Mouse (Mus musculus) forelimb bud, embryonic 11.5 days (tissue): ENCODE measurements around the gene Senp1.
A peak's percentile ranks its signal among the peaks of the same experiment; 100 is the strongest.

Source experiments
- DNase-seq: peaks from one replicate; pipeline ENCODE4 v3.0.0-alpha.2; 2012; ENCODE audit warnings: low read depth, low spot score

The Senp1 gene

DNA sequence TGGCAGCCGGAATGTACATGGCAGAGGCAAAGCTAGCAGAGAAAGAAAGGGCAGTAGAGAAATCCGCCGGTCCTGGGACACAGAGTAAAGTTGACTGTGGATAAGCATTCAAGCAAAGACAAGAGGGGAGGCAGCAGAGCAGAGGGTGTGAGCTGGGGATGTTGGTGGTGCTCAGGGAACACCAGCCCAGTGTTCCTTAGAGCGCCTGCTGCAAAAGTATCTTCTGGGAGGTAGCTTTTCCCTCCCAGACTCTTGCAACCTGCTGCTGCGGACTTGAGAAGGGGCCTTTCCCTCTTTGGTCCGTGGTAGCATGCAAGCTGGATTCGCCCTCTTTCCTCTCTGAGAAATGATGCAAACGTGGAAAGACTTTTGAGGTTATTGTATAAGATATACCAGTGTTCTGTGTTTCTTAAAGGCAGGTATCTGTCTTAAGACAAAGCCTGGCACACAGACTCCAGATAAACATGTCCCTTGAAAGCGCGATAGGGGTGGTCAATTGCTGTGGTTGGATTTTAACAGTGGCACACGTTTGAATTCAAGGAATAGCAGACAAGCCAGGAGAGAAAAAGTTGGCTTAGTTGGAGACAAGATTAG is 14.3 kb upstream of the Senp1 start:
- no peak for DNase-seq

DNA sequence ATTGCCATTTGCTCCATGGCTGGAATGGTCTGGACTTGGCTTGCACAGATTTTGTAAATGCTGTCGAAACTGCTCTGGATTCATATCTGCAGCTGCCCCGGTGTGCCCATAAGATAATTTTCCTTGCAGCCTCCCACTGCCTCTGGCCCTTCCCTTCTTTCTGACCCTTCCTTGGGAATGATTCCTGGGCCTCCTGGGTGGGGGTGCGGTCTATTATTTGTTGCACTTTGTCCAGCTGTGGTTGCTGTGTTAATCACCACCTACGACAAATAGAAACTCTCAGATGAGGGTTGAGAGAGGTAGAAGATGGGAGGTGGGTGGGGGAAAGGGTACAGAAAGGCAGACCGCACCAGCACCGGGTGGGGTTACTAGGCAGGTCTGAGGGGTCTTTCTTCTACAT is 13.7 kb upstream of the Senp1 start:
- no peak for DNase-seq

DNA sequence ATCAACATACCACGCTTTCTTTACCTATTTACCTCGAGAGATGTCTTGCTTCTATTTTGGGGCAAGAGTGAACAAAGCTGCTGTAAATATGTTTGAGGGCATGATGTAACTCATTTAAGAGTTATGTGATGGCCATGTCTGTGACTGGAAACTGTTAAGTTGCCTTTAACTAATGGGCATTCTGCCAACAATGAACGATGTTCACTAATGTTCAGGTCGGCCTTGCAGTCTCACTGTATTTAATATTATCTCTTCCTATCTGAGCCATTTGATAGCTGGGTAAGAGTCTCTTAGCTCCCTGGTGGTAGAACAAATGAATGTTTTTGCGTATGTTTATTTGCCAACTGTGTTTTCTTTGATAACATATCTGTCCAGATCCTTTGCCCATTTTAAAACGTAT is 13.0 kb upstream of the Senp1 start:
- DNase-seq, result no peak

GRCm38 (mm10) chr15:98102401-98102800 is 8.9 kb upstream of the Senp1 start:
- DNase-seq, result no peak

DNA sequence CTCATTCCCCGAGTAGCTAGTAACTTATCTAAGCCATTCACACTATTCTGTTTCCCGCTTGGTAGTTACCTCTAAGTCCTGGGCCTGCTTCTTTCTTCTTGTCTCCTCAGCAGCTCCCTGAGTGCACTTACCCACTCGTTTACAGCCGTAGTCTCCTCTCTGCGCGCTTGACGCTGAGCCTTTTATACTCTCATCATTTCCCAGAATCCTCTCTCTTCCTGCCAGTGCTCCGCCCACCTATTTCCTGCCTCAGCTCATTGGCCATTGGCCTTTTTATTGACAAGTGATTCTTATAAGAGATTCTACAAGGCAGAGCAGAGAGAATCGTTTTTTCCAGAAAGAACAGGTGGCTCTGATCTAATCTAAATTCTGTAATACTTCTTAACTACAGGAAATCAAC is 5.0 kb upstream of the Senp1 start:
- no peak for DNase-seq

- no peak for DNase-seq
Measured at GRCm38 (mm10) chr15:98096957-98097356, 3.4 kb upstream of the Senp1 start.

DNA sequence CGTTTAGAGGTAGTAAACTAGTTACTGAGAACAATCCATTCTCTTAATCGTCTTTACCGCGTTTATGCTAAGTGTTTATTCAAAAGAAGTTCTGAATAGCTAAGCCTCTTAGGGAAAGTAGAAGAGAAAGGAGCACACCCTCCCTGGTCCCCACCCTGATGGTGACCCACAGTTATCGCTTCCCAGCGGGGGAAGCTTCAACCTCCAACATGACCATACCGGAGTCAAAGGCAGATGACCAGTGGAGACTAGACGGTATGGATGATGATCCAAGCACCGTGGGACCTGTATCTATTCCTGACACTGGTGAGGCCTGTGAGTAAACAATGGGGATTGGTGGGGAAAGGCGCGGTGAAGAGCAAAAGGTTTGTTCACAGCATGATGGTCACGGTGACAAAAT is 1.4 kb upstream of the Senp1 start:
- DNase-seq, result no peak

GRCm38 (mm10) chr15:98092372-98093120 is 998 bp downstream of the Senp1 start, which contains the start of gene Pfkm:
Gene Pfkm, plus strand, starts transcription at chr15:98092589.
- peak; percentile 12 for DNase-seq

GRCm38 (mm10) chr15:98091841-98092240 is 1.7 kb downstream of the Senp1 start:
- no peak for DNase-seq

- DNase-seq, result peak; percentile 24
Measured at GRCm38 (mm10) chr15:98089421-98090183, 3.9 kb downstream of the Senp1 start.

DNA sequence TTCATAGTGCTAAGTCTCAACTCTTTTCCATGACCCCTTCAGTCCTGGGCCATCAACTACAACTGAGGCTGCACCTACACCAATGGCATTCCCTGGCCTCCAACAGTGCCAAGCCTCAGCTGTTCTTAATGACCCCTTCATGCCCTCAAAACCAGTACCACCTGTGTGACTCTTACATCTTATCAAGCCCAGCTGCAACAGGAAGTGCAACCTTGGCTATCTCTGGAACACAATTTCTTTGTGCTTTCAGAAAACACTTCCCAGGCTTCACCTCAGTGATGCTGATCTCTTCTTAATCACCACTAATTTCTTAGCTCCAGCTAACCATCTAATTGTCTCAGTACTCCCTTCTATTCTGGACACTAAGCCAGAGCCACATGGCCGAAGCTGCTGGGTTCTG is 4.7 kb downstream of the Senp1 start:
- no peak for DNase-seq

- DNase-seq, result no peak
Measured at GRCm38 (mm10) chr15:98076901-98077300, 16.6 kb downstream of the Senp1 start.

GRCm38 (mm10) chr15:98075034-98075433 is 18.5 kb downstream of the Senp1 start:
- DNase-seq, result no peak

GRCm38 (mm10) chr15:98074521-98074920 is 19.0 kb downstream of the Senp1 start:
- DNase-seq, result no peak

DNA sequence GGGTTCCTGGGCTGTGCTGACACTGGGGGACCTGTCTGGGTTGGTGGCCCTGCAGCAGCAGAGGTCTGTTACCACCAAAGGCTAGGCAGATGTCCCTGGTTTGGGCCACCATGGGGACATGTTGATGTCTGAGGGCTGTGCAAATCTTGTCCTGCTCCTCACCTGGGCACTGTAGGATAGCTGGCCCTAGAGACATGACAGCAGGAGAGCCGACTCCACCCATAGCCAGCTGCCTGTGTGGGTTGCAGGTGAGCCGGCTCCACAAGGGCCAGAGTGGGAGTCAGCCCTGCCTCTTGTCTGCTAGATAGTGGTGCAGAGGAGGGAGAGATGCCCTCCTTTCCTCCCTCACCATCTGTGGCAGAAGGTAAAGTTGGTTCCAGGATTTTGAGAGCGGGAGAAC is 23.2 kb downstream of the Senp1 start:
- DNase-seq, result no peak

DNA sequence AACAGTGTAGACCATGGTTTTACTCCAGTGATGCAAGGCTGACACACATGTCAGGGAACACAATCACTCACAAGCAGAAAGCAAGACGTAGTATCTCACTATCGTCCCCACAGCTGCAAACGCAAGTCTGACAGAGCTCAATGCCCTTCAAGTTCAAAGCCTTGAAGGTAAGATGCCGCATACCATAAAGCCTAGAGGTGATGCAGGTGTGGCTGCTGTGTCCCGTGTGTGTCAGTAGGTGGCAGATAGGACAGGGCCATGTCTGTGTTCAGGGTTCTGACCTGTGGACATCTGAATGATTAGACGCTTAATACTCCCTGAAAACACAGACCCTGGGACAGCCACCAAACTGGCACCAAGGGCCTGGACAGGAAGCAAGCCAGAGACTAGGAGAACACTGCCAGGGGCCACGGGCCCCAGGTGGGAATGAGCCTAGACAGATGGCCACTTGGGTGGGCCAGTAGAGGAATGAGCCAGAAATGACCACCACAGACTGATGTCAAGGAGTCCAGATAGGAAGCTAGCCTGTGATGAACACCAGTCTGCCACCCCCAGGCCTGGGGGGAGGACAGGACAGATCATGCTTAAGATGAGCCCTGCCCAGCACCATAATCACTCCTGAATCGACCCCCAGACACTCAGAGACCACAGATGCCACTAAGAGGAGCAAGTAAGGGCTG is 23.8 kb downstream of the Senp1 start:
- DNase-seq, result no peak

GRCm38 (mm10) chr15:98068506-98068905 is 25.0 kb downstream of the Senp1 start:
- DNase-seq, result no peak

GRCm38 (mm10) chr15:98067492-98067891 is 26.1 kb downstream of the Senp1 start:
- no peak for DNase-seq

GRCm38 (mm10) chr15:98066602-98067001 is 26.9 kb downstream of the Senp1 start:
- DNase-seq, result no peak

DNA sequence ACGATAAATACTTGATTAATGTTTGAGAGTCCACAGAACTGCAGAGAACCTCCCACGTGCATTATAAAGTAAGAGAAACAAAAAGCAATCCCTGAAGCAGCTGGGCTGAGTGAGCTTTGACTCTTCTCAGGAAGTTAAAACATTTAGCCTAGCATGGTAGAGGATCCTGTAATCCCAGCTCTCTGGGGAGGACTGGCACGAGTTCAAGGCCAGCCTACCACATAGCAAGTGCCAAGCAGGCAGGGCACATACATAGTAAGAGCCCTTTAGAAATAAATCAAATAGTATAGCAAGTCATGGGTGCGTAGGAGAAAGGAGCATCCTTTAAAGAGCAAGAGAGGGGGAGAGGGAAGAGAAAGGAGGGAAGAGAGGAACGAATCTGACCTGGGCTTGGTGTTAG is 27.7 kb downstream of the Senp1 start:
- DNase-seq, result no peak

- peak; percentile 72 for DNase-seq
Measured at GRCm38 (mm10) chr15:98055246-98055645, 38.3 kb downstream of the Senp1 start.

DNA sequence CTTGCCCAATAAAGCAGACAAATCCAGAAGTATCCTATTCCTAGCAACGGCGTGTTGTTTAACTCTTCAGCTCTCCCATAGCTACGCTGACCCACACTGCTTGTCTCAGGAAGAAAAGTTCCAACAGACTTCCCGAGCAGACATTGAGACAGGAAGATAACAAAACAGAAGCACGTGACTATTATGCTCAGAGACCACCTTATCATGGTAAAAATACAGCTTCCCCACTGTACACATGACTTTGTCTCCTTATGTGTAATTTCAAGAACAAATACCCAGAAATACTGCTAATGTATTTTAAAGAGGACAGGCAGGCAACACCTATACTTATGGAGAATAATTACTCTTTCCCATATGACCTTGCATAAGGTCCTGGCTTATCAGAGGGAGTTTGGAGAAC is 41.9 kb downstream of the Senp1 start:
- no peak for DNase-seq
